Mouse (Mus musculus) kidney, postnatal 10 days (tissue): ENCODE results near the gene 1700037C18Rik.
"Not testable (repeated sequence)": the region's sequence is repeated elsewhere in the genome, so short reads cannot be mapped to it uniquely, and the experiment has no call there.

Experiments used
- DNase-seq: peaks from one replicate; pipeline ENCODE4 v3.0.0; 2021; ENCODE audit warnings: mixed read lengths

The 1700037C18Rik gene

GRCm38 (mm10) chr16:3871815-3872214, 36.7 kb downstream of the 1700037C18Rik start:
- no peak for DNase-seq

DNA sequence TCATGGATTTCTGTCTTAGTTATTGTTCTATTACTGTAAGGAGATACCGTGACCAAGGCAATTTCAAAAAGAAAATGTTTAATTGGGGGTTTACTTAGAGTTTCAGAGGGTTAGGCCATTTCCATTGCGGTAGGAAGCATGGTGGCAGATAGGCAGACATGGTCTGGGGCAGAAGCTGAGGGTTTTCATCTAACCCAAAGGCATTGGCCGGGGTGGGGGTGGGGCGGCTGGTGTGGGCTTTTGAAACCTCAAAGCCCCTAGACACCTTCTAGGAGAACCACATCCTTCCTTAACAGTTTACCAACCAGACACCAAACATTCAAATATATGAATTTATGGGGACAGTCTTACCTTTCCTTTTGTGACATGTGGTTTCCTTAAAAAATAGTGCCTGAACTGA, 49.2 kb downstream of the 1700037C18Rik start:
- no peak for DNase-seq

GRCm38 (mm10) chr16:3855776-3856175, 52.7 kb downstream of the 1700037C18Rik start:
- no peak for DNase-seq

DNA sequence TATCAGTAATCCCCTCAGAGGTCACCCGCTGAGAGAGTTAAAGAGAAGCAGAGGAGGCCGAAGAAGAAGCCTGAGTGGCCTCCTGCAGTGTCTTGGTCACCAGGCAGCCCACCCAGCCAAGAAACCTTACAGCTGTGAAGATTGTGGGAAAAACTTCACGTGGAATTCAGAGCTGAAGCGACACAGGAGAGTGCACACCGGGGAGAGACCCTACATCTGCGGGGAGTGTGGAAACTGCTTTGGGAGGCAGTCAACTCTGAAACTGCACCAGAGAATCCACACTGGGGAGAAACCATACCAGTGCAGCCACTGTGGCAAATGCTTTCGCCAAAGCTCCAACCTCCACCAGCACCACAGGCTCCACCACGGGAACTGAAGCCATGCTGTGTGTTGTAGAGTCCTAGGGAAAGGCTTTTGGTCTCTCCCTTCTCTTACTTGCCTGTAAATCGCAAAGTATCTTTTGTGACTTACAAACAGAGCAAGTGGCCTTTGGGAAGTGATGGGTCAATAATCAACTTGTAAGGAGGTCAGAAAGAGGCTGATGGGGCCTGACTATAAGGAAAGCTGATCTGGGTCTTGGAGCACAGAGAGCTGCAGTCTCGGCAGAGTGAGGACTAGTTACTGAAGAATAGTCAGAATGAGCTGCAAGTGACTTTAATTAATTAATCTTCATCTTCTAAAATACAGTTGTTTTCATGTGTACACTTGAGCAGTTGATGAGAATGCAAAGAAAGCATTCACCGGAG, 53.9 kb downstream of the 1700037C18Rik start:
- DNase-seq, result no peak

- DNase-seq, result no peak
Observed at GRCm38 (mm10) chr16:3852586-3852985, 55.9 kb downstream of the 1700037C18Rik start.

GRCm38 (mm10) chr16:3851301-3851700, 57.2 kb downstream of the 1700037C18Rik start:
- DNase-seq, result not testable (repeated sequence)

DNA sequence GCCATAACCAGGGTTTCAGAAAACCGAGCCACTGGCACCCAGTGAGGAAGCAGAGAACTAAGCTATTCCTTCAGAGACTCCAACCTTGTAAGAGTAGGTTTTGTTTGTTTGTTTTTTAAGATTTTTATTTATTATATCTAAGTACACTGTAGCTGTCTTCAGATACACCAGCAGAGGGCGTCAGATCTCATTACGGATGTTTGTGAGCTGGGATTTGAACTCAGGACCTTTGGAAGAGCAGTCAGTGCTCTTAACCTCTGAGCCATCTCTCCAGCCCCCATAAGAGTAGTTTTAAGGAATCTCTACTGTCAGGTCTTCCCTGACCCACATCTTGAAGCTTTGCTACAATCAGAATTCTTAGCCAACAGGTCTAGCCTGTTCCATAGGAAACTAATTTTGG, 60.1 kb downstream of the 1700037C18Rik start:
- DNase-seq, result no peak

GRCm38 (mm10) chr16:3847871-3848270, 60.6 kb downstream of the 1700037C18Rik start:
- DNase-seq, result peak; percentile 17

DNA sequence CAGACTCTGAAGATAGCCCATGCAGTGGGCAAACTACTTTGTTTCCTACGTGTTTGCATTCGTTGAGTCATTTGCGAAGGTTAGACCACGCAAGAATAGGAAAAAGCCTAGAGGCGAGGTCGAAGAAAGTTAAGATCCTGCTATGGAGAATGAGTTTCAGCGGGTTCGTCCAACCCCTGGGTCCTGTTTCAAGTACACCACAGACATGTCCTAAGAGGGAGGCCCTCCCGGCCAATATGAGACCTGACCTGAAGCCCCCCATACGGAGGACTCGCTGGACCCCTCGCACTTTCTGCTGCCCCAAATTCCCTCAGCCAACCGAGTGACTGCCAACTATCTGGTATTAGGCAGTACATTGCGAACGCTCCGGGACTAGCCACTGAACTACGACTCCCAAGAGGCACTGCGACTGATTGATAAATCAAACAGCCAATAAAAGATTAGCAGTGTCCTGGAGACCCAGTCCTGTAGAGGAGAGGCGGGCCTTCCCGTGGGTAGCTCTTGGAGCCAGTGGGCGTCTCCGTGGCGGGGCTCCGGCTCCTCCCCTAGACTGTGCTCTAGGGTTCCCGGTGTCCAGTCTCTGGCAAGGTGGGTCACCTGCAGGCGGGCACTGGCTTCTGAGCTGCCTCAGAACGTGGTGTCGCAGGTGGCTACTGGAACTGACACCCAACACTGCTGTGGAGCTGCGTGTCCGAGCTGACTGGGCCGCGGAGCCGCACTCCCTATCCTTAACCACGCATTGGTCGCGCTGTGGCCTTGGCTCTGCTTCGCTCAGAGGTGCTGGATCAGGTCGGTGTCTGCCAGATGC, 61.6 kb downstream of the 1700037C18Rik start, which contains the start of gene Zfp174:
Gene Zfp174, plus strand, starts transcription at position 558 of the 808 bp plus-strand sequence.
- DNase-seq, result peak; percentile 95
